In the genomic region with DNA sequence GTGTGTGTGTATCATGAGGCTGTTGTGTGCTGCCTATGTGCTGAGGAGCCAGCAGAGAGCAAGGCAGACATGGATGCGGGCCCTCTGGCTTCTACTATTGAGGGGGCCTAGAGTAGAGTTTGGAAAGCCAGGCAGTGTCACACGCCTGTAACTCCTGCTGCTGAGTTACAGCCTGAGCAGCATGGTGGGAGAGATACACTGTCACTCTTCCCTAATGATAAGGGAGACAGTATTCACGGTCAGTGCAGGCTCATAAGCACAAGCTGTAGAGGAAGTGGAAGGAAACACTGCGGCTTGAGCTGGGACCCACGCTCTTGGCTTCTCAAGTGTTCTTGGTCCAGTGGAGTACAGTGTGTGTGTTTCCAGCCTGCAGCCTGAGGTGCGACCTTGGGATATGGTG, we compare ENCODE assay signal across 18 mouse cellular contexts. TPM values are rescaled to one million over a fixed set of nuclear protein-coding genes. Genes with fewer than 3 reads are reported as not detected.
DNase-seq lines count a peak whose midpoint lies in the region; ATAC-seq lines count a peak whose summit lies in the region.
"Had no signal": no experiment of that assay in that cellular context is flagged by ENCODE, and none has a peak within 500 bp of the region (broad histone marks: within the 10 kb centered on the region; RNA-seq: fewer than 3 reads in every experiment).

No protein-coding gene starts in this region.

- H3K27me3 ChIP-seq in heart, embryonic 13.5 days (replicated peaks) = no peaks in the 10 kb centered on the region
- H3K27me3 ChIP-seq: embryonic facial prominence, embryonic 13.5 days; forebrain, embryonic 12.5 days; hindbrain, embryonic 15.5 days; neural tube, embryonic 13.5 days had no signal

- H3K9me3 ChIP-seq in heart, embryonic 13.5 days = no peaks in the 10 kb centered on the region
- H3K9me3 ChIP-seq: embryonic facial prominence, embryonic 13.5 days; forebrain, embryonic 12.5 days; hindbrain, embryonic 15.5 days; neural tube, embryonic 13.5 days had no signal

- intact Hi-C loops in heart, postnatal 10 days (cut with DNase I) = loop anchor here (5.0 kb wide), 1 partner anchor 224 kb away; a partner anchor contains a TSS

- peak overlapping the region; percentile 66 for H3K27ac ChIP-seq in heart, embryonic 13.5 days (replicated peaks)
- H3K27ac ChIP-seq: embryonic facial prominence, embryonic 13.5 days; forebrain, embryonic 12.5 days; hindbrain, embryonic 15.5 days; neural tube, embryonic 13.5 days had no signal

- peaks cover 80% of the 10 kb centered on the region for H3K4me1 ChIP-seq in heart, embryonic 13.5 days

- H3K4me3 ChIP-seq in heart, embryonic 13.5 days = peak overlapping the region; percentile 2; the same call in 1 of the 2 replicates
- H3K4me3 ChIP-seq: embryonic facial prominence, embryonic 13.5 days; forebrain, embryonic 12.5 days; hindbrain, embryonic 15.5 days; neural tube, embryonic 13.5 days had no signal

- H3K36me3 ChIP-seq in heart, embryonic 13.5 days = peaks cover 22% of the 10 kb centered on the region
- H3K36me3 ChIP-seq: hindbrain, embryonic 15.5 days had no signal

- peak overlapping the region; percentile 53 for H3K9ac ChIP-seq in heart, embryonic 13.5 days
- H3K9ac ChIP-seq: embryonic facial prominence, embryonic 13.5 days; forebrain, embryonic 12.5 days; hindbrain, embryonic 15.5 days; lung, embryonic 14.5 days; neural tube, embryonic 13.5 days had no signal

- DNase-seq in heart, postnatal 10 days = no peak
- peak; percentile 39 for DNase-seq in lung, postnatal 36 days
- DNase-seq in lung, postnatal 14 days = no peak
- DNase-seq in embryo, embryonic 10 days (ENCODE audit: low spot score) = no peak
- no peak for DNase-seq in cerebellum, adult 11 months
- DNase-seq: adrenal gland, postnatal 25 days; cerebellum, adult 2 months; kidney, postnatal 25 days; lung, embryonic 14.5 days; retina, postnatal 1 day had no signal

- no peak for ATAC-seq in heart, embryonic 13.5 days (ENCODE audit: extremely low read depth, insufficient number of reproducible peaks, low FRiP score, low TSS enrichment)
- ATAC-seq in common myeloid progenitor, adult 5-6 weeks (replicated peaks; ENCODE audit: low read depth, poor library complexity, severe bottlenecking) = peak; percentile 18
- peak; percentile 7; the same call in 1 of the 2 replicates for ATAC-seq in megakaryocyte progenitor cell, adult 5-6 weeks (replicated peaks; ENCODE audit: poor library complexity)
- ATAC-seq: midbrain, embryonic 16.5 days had no signal

- WGBS in heart, embryonic 13.5 days = 38% methylated on average over 6 of the region's 6 CpGs

- H3K4me2 ChIP-seq in heart, embryonic 13.5 days = peak overlapping the region; percentile 21
- H3K4me2 ChIP-seq: embryonic facial prominence, embryonic 13.5 days; forebrain, embryonic 12.5 days; hindbrain, embryonic 15.5 days; lung, embryonic 14.5 days; neural tube, embryonic 13.5 days had no signal

RNA-seq across cellular contexts. Expression of a gene that starts 3.8 kb away (rescaled TPM):
- 376 and 386 TPM in 2 replicates for polyA plus RNA-seq in heart, embryonic 13.5 days (2015; fragmentation: Nextera tagmentation; extraction: Ambion mirVana)
- 100 to 1,000 TPM; 394 to 406 TPM for total RNA-seq in heart, postnatal 10 days (2021)
- 126 and 137 TPM in 2 replicates for total RNA-seq in common myeloid progenitor, adult 5-6 weeks (2017)
- 409 and 415 TPM in 2 replicates for total RNA-seq in megakaryocyte progenitor cell, adult 5-6 weeks (2015)
- 139 and 157 TPM in 2 replicates for total RNA-seq in megakaryocyte progenitor cell, adult 5-6 weeks (2017)
